Mouse (Mus musculus): ENCODE data around the gene Mtrex. TPM values are rescaled to one million over a fixed set of nuclear protein-coding genes. Genes with fewer than 3 reads are reported as not detected.

The Mtrex gene
- polyA plus RNA-seq, 1 experiment = 20.5 TPM

GRCm38 (mm10) chr13:112919141-112919865, 7.9 kb downstream of the Mtrex start:
- H3K4me1 ChIP-seq (ENCODE audit: control insufficient read depth, insufficient read depth, insufficient read length, low read length) = no peaks in the 10 kb centered on the region; the same call in 1 of the 2 replicates
- H3K27ac ChIP-seq (replicated peaks; ENCODE audit: low read depth, low read length) = no peak overlapping the region
- no peak overlapping the region for H3K4me3 ChIP-seq (ENCODE audit: insufficient read depth, low read depth, low read length)

GRCm38 (mm10) chr13:112910434-112910833, 16.8 kb downstream of the Mtrex start:
- Histone ChIP-seq H3K27ac (replicated peaks; ENCODE audit: low read depth, low read length) (no peak overlapping the region), H3K4me3 (ENCODE audit: insufficient read depth, low read depth, low read length) (no peak overlapping the region), H3K4me1 (ENCODE audit: control insufficient read depth, insufficient read depth, insufficient read length, low read length) (no peaks in the 10 kb centered on the region)

DNA sequence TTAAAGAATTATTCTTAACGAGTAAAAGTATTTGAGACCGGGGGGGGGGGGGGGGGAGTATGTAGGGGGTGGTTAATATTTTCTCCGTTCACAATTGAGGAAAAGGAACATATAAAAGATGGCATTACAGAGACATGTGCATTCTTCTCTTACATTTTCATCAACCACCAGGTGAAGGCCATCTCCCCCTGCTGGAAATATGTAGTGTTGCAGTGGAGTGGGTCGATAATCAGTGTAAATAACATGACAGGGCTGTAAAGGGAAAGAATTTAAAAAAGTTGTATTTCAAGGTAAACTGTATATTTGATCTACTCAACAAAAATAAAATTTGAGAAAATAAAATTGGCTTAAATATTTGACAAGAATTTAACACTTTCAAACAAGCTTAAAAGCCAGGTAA, 17.5 kb downstream of the Mtrex start:
- H3K27ac ChIP-seq (replicated peaks; ENCODE audit: low read depth, low read length) = no peak overlapping the region
- H3K4me3 ChIP-seq (ENCODE audit: insufficient read depth, low read depth, low read length) = no peak overlapping the region
- H3K4me1 ChIP-seq (ENCODE audit: control insufficient read depth, insufficient read depth, insufficient read length, low read length) = no peaks in the 10 kb centered on the region

DNA sequence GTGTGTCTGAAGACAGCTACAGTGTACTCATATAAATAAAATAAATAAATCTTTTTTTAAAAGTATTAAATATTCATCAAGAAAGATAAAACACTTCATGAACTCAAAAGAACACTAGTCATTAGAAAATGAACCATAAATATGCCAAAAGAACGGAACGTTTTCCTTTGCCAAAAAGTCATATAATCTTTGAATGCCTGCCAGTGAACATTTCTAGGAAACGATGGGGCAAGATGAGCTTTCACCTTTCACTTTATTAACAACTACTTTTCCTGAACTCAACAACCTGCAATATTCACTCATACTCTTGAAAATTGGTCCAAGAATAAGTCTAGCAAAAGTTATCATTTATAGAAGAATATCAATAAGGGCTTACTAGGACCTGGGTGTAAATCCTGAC, 25.0 kb downstream of the Mtrex start:
- no peak overlapping the region for H3K4me3 ChIP-seq (ENCODE audit: insufficient read depth, low read depth, low read length)
- H3K4me1 ChIP-seq (ENCODE audit: control insufficient read depth, insufficient read depth, insufficient read length, low read length) = no peaks in the 10 kb centered on the region
- H3K27ac ChIP-seq (replicated peaks; ENCODE audit: low read depth, low read length) = no peak overlapping the region

- Histone ChIP-seq H3K4me1 (ENCODE audit: control insufficient read depth, insufficient read depth, insufficient read length, low read length) (no peaks in the 10 kb centered on the region), H3K27ac (replicated peaks; ENCODE audit: low read depth, low read length) (no peak overlapping the region), H3K4me3 (ENCODE audit: insufficient read depth, low read depth, low read length) (no peak overlapping the region)
Observed at GRCm38 (mm10) chr13:112887234-112887633, 40.0 kb downstream of the Mtrex start.

DNA sequence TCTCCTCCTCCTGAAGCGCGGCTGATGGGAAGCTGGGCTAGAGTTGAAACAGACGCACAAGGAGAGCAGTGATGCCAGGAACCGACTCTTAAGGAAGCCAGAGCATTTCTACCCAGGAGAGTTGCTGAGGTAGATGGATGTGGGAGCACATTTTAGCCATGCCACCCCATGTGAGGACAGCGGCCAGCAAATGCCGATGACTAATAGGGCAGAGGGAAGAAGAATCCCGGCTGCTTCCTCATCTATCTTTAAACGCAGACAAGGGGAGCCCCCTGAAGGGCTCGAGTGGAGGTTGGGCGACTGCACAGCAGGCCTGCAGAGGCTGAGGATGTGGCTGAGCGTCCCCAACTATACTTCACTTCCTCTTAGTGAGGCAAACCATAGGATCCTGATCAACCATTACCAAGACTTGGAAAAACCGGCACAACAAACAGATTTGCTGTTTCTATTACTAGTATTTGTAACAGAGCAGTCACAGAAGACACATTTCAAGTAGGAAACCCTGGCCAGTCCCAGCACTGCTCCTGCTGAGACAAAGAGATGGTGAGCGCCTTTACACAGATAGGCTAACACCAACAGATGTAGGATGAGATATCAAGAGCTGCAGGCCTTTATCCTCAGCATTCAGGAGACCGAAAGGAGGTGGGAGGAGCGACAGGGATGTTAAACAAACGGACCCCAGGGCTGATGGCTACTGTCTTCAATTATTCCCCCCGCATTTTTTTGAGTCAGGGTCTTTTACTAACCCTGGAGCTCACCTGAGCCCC, 55.5 kb downstream of the Mtrex start:
- Histone ChIP-seq H3K27ac (replicated peaks; ENCODE audit: low read depth, low read length) (no peak overlapping the region), H3K4me3 (ENCODE audit: insufficient read depth, low read depth, low read length) (no peak overlapping the region), H3K4me1 (ENCODE audit: control insufficient read depth, insufficient read depth, insufficient read length, low read length) (no peaks in the 10 kb centered on the region)

- Histone ChIP-seq H3K4me3 (ENCODE audit: insufficient read depth, low read depth, low read length) (no peak overlapping the region), H3K4me1 (ENCODE audit: control insufficient read depth, insufficient read depth, insufficient read length, low read length) (no peaks in the 10 kb centered on the region), H3K27ac (replicated peaks; ENCODE audit: low read depth, low read length) (no peak overlapping the region)
Observed at GRCm38 (mm10) chr13:112870039-112870690, 57.0 kb downstream of the Mtrex start.

- no peak overlapping the region for H3K27ac ChIP-seq (replicated peaks; ENCODE audit: low read depth, low read length)
Observed at GRCm38 (mm10) chr13:112867381-112867780, 59.8 kb downstream of the Mtrex start.

DNA sequence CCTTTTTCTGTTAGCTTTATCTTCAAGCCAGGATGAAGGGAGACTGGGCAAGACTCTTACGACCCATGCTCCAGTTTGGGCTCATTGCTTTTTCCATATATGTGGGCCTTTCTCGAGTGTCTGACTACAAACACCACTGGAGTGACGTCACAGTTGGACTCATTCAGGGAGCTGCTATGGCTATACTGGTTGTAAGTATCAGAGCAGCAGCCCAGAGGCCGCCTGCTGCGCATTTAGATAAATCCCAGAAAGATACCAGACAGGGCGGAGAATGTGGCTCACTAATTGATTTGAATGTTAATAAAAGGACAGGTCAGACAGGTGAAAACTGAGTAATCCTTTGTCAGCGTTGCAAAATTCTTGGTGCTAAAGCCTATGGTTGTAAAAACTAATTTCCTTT, 60.4 kb downstream of the Mtrex start:
- Histone ChIP-seq H3K4me1 (ENCODE audit: control insufficient read depth, insufficient read depth, insufficient read length, low read length) (no peaks in the 10 kb centered on the region), H3K4me3 (ENCODE audit: insufficient read depth, low read depth, low read length) (no peak overlapping the region), H3K27ac (replicated peaks; ENCODE audit: low read depth, low read length) (no peak overlapping the region)

More at GRCm38 (mm10) chr13:112867381-112867780, 59.8 kb downstream of the Mtrex start:
- Histone ChIP-seq H3K4me3 (ENCODE audit: insufficient read depth, low read depth, low read length) (no peak overlapping the region), H3K4me1 (ENCODE audit: control insufficient read depth, insufficient read depth, insufficient read length, low read length) (no peaks in the 10 kb centered on the region)

- H3K4me1 ChIP-seq (ENCODE audit: control insufficient read depth, insufficient read depth, insufficient read length, low read length) = no peaks in the 10 kb centered on the region
- H3K27ac ChIP-seq (replicated peaks; ENCODE audit: low read depth, low read length) = no peak overlapping the region
- no peak overlapping the region for H3K4me3 ChIP-seq (ENCODE audit: insufficient read depth, low read depth, low read length)
Observed at GRCm38 (mm10) chr13:112862978-112863677, 64.1 kb downstream of the Mtrex start.

- H3K4me3 ChIP-seq (ENCODE audit: insufficient read depth, low read depth, low read length) = no peak overlapping the region
- no peak overlapping the region for H3K27ac ChIP-seq (replicated peaks; ENCODE audit: low read depth, low read length)
- no peaks in the 10 kb centered on the region for H3K4me1 ChIP-seq (ENCODE audit: control insufficient read depth, insufficient read depth, insufficient read length, low read length)
Observed at GRCm38 (mm10) chr13:112862342-112862741, 64.9 kb downstream of the Mtrex start.

- H3K27ac ChIP-seq (replicated peaks; ENCODE audit: low read depth, low read length) = no peak overlapping the region
- no peaks in the 10 kb centered on the region for H3K4me1 ChIP-seq (ENCODE audit: control insufficient read depth, insufficient read depth, insufficient read length, low read length)
Observed at GRCm38 (mm10) chr13:112861825-112862306, 65.3 kb downstream of the Mtrex start.

DNA sequence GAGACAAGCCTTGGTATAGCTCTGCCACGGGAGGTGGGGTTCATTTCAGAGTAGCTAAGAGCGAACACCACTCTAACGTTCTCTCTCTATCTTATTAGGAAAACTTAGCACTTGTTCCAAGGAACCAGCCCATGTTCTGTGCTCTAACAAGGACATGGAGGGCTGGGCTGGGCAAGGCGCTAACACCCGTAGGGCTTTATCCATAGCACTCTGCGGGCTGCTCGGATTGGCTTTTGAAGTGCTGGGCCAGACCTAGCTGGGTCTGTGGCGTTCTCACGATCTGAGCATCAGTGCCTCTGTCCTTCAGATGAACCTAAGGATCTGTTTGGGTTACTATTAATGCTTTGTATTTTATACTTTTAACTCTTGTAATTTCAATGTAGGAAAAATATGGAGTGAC, 66.3 kb downstream of the Mtrex start:
- Histone ChIP-seq H3K27ac (replicated peaks; ENCODE audit: low read depth, low read length) (no peak overlapping the region), H3K4me3 (ENCODE audit: insufficient read depth, low read depth, low read length) (no peak overlapping the region), H3K4me1 (ENCODE audit: control insufficient read depth, insufficient read depth, insufficient read length, low read length) (no peaks in the 10 kb centered on the region)

More at GRCm38 (mm10) chr13:112861825-112862306, 65.3 kb downstream of the Mtrex start:
- H3K4me3 ChIP-seq (ENCODE audit: insufficient read depth, low read depth, low read length) = no peak overlapping the region

DNA sequence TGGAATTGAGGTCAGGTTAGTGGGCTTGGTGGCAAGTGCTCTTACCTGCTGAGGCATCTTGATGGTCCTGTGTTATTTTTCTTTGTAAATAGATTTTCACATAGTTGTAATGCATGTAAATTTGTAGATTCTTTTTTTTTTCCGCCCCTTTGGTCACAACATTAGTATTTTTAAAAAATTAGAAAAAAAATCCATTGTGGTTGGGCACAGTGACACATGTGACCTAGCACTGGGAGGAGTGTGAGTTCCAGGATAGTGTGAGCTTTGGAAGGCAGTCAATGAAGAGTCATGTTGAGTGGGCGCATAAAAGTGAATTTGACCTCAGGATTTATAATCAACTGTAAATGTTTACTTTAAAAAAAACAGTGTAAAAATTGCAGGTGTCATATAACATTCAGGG, 66.8 kb downstream of the Mtrex start:
- Histone ChIP-seq H3K27ac (replicated peaks; ENCODE audit: low read depth, low read length) (no peak overlapping the region), H3K4me3 (ENCODE audit: insufficient read depth, low read depth, low read length) (no peak overlapping the region), H3K4me1 (ENCODE audit: control insufficient read depth, insufficient read depth, insufficient read length, low read length) (no peaks in the 10 kb centered on the region)
